Mouse (Mus musculus): ENCODE measurements around the gene Ednra. TPM values are rescaled to one million over a fixed set of nuclear protein-coding genes. Genes with fewer than 3 reads are reported as not detected.

Gene Ednra
- polyA plus RNA-seq (2012; ENCODE audit: insufficient read depth, low replicate concordance): not detected in 2 replicates

DNA sequence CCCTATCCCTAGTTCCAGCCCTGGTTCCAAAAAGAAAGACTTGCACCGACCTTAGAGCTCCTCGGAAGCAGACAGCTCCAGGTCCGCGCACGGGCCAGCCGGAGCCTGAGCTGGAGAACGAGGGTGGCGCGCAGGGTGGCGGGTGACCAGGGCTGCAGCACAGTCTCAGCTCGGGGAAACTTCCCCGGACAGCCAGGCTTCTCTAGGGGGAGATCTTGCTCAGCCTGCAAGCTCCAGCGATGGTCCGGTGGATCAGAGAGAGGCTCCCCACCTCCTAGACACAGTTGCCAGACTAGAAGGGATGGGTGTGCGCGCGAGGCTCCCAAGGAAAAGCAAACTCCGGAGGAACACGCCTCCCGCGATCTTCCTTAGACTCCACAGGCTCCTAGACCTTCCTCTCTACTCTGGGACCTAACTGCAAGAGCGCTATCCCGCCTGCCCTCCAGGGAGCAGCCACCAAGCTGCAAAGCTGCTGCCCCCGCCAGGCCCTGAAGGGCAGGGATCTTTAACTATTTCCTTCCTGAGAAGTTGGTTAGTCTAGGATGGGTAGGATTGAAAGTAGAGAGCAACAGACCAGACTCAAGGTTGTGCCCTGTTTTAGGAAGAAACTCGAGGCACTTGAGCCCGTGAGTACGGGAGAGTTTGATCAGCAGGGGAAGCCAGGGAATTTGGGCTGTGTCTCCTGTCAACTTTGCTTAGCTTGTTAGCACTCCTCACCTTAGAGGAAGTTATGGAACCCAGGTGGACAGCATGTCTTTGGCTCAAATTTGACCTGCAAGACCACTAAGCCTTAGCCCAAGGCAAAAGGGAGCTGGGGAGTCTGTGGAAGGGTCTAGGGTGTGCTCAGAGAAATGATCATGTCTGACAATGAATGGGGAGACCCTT lies at the start of gene Ednra:
Gene Ednra (minus strand): TSS at position 419 of the 885 bp plus-strand sequence.
- no peak within 1 kb of the TSS for H3K4me3 ChIP-seq (replicated peaks)

DNA sequence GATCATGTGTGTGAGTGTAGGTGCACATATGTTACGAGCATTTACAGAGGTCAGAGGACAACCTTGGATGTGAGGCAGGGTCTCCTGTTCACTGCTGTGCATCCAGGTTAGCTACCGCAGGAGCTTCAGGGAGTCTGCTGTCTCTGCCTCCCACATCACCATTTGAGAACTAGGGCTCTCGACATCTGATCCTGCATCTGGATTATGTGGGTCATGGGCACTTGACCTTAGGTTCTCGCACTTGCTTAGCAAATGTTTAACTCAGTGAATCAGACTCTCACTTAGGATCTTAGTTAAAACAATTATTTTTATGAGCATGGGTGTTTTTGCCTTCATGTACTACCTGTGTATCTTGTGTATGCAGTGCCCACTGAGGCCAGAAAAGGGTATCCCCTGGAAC lies 49.6 kb upstream of the Ednra start:
- Histone ChIP-seq H3K9me3 (0 out of 2 replicates have a peak, but pooled peaks cover 3% of the 10 kb centered on the region), H3K4me1 (no peaks in the 10 kb centered on the region), H3K36me3 (replicated peaks; ENCODE audit: low read length) (no peaks in the 10 kb centered on the region), H3K4me3 (replicated peaks) (no peak overlapping the region), H3K27me3 (replicated peaks) (no peaks in the 10 kb centered on the region)
- TF ChIP-seq FLI1 (IDR thresholded peaks at IDR 0.05; ENCODE audit: low read length): no peak
- TF ChIP-seq GATA1 (IDR thresholded peaks at IDR 0.05; ENCODE audit: borderline replicate concordance, low read length): no peak

More for the DNA sequence above, at the start of gene Ednra:
- TF ChIP-seq GATA1 (IDR thresholded peaks at IDR 0.05; ENCODE audit: borderline replicate concordance, low read length): no peak
- Histone ChIP-seq H3K36me3 (replicated peaks; ENCODE audit: low read length) (no peaks in the 10 kb centered on the region), H3K27me3 (replicated peaks) (peaks cover 14% of the 10 kb centered on the region), H3K9me3 (peaks cover 2% of the 10 kb centered on the region; the same call in 1 of the 2 replicates), H3K4me1 (no peaks in the 10 kb centered on the region)

GRCm38 (mm10) chr8:77773256-77773655 lies 49.0 kb upstream of the Ednra start:
- no peaks in the 10 kb centered on the region for H3K27me3 ChIP-seq (replicated peaks)
- H3K36me3 ChIP-seq (replicated peaks; ENCODE audit: low read length): no peaks in the 10 kb centered on the region
- no peak for TF ChIP-seq GATA1 (IDR thresholded peaks at IDR 0.05; ENCODE audit: borderline replicate concordance, low read length)
- TF ChIP-seq FLI1 (IDR thresholded peaks at IDR 0.05; ENCODE audit: low read length): no peak
- H3K4me3 ChIP-seq (replicated peaks): no peak overlapping the region
- 0 out of 2 replicates have a peak, but pooled peaks cover 3% of the 10 kb centered on the region for H3K9me3 ChIP-seq
- H3K4me1 ChIP-seq: no peaks in the 10 kb centered on the region

DNA sequence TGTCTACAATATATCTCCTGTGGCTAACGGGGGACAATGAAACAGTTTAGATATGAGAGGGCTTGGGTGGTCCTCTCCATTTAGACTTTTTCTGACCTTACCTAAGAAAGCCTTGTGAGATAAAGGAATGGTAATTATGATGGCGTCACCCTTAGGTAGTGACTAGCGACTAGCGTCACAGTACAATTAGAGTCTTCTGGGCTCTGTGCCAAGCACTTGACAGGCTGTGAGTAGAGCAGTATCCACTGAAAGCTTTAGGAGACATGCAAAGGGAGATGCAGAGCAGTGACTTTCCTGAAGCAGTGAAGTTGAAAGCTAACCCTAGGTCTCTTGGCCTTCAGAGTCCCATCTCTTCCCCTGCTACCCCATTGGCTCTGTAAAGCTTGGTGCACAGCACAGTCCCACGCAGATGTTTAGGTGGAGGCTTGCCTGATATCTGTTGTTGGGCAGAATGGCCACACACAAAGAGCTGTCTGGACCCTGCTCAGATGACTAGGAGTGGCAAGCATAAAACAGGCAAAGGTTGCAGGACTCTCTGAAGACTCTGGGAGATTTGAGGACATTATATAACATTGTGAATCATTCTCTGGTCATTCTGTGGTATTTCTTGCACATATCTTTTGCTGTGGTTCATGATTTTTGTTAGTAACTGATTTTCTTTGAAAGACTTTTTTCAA lies 48.1 kb upstream of the Ednra start:
- TF ChIP-seq GATA1 (IDR thresholded peaks at IDR 0.05; ENCODE audit: borderline replicate concordance, low read length): no peak
- TF ChIP-seq FLI1 (IDR thresholded peaks at IDR 0.05; ENCODE audit: low read length): no peak
- Histone ChIP-seq H3K9me3 (0 out of 2 replicates have a peak, but pooled peaks cover 3% of the 10 kb centered on the region), H3K27me3 (replicated peaks) (no peaks in the 10 kb centered on the region), H3K4me1 (no peaks in the 10 kb centered on the region), H3K36me3 (replicated peaks; ENCODE audit: low read length) (no peaks in the 10 kb centered on the region), H3K4me3 (replicated peaks) (no peak overlapping the region)

DNA sequence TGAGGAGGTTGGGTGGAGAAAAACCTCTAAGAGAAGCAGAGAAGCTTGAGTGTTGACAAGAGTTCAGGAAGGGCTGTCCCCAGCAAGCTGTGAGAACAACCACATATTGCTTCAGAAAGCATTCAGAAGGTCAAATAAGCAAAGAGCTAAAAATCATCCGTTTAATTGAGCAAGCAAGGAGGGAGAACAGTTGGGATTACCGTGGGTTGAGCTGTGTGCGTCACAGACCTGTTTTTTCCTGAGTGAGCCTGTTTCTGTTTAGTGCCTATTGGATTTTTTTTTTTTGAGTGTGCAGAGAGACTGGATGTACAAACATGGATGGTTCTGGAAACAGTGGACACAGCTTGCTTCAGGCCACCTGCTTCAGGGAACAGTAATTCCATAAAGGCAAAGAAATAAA lies 46.7 kb upstream of the Ednra start:
- TF ChIP-seq FLI1 (IDR thresholded peaks at IDR 0.05; ENCODE audit: low read length): no peak
- no peak for TF ChIP-seq GATA1 (IDR thresholded peaks at IDR 0.05; ENCODE audit: borderline replicate concordance, low read length)
- Histone ChIP-seq H3K4me1 (no peaks in the 10 kb centered on the region), H3K4me3 (replicated peaks) (no peak overlapping the region), H3K36me3 (replicated peaks; ENCODE audit: low read length) (no peaks in the 10 kb centered on the region), H3K9me3 (0 out of 2 replicates have a peak, but pooled peaks cover 3% of the 10 kb centered on the region), H3K27me3 (replicated peaks) (no peaks in the 10 kb centered on the region)

DNA sequence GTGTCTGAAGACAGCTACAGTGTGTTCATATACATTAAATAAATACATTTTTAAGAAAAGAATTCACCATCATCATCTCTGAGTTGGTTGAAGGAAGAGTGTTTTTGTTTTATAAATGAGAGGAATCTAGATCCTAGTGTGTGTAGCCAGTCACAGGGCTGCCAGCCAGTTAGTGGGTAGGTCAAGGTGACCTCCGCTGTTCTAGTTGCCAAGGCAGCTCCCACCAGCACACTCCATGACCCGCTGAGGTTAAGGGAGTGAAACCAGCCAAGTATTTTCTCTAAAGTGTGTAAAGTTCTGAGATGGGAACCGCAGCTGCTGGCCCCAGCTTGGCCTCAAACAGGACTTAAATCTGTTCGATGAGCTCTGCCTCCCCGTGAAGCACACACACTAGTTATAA lies 44.7 kb upstream of the Ednra start:
- Histone ChIP-seq H3K9me3 (0 out of 2 replicates have a peak, but pooled peaks cover 3% of the 10 kb centered on the region), H3K4me1 (no peaks in the 10 kb centered on the region), H3K36me3 (replicated peaks; ENCODE audit: low read length) (no peaks in the 10 kb centered on the region), H3K4me3 (replicated peaks) (no peak overlapping the region), H3K27me3 (replicated peaks) (no peaks in the 10 kb centered on the region)
- TF ChIP-seq GATA1 (IDR thresholded peaks at IDR 0.05; ENCODE audit: borderline replicate concordance, low read length) (no peak), FLI1 (IDR thresholded peaks at IDR 0.05; ENCODE audit: low read length) (no peak)

- no peaks in the 10 kb centered on the region for H3K36me3 ChIP-seq (replicated peaks; ENCODE audit: low read length)
- H3K4me3 ChIP-seq (replicated peaks): no peak overlapping the region
- no peaks in the 10 kb centered on the region for H3K27me3 ChIP-seq (replicated peaks)
- TF ChIP-seq GATA1 (IDR thresholded peaks at IDR 0.05; ENCODE audit: borderline replicate concordance, low read length) (no peak), FLI1 (IDR thresholded peaks at IDR 0.05; ENCODE audit: low read length) (no peak)
- 0 out of 2 replicates have a peak, but pooled peaks cover 3% of the 10 kb centered on the region for H3K9me3 ChIP-seq
- H3K4me1 ChIP-seq: no peaks in the 10 kb centered on the region
Measured at GRCm38 (mm10) chr8:77764253-77764652, 40.0 kb upstream of the Ednra start.

GRCm38 (mm10) chr8:77762967-77763366 lies 38.7 kb upstream of the Ednra start:
- no peaks in the 10 kb centered on the region for H3K27me3 ChIP-seq (replicated peaks)
- H3K4me3 ChIP-seq (replicated peaks): no peak overlapping the region
- no peaks in the 10 kb centered on the region for H3K4me1 ChIP-seq
- no peak for TF ChIP-seq GATA1 (IDR thresholded peaks at IDR 0.05; ENCODE audit: borderline replicate concordance, low read length)
- TF ChIP-seq FLI1 (IDR thresholded peaks at IDR 0.05; ENCODE audit: low read length): no peak
- H3K36me3 ChIP-seq (replicated peaks; ENCODE audit: low read length): no peaks in the 10 kb centered on the region
- no peaks in the 10 kb centered on the region for H3K9me3 ChIP-seq

DNA sequence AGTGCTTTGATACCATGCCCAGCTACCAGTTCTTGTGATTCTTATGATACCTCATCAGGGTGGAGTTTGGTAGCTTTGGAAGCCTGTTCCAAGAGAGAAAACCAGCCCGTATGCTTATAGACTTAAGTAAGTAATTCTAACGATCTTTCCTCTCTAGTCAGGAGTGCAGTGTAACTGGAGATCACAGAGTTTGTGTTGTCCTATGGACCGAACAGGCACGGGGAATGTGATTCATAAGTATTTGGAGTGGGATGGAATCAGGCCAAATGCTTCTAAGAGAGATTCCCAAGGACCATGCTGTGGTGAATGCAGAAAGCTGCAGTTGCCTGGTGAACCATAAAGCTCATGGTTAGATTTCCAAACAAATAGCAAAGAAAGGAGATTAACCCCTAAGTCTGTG lies 31.2 kb upstream of the Ednra start:
- Histone ChIP-seq H3K9me3 (no peaks in the 10 kb centered on the region), H3K4me3 (replicated peaks) (no peak overlapping the region), H3K4me1 (no peaks in the 10 kb centered on the region), H3K36me3 (replicated peaks; ENCODE audit: low read length) (no peaks in the 10 kb centered on the region), H3K27me3 (replicated peaks) (no peaks in the 10 kb centered on the region)
- TF ChIP-seq GATA1 (IDR thresholded peaks at IDR 0.05; ENCODE audit: borderline replicate concordance, low read length) (no peak), FLI1 (IDR thresholded peaks at IDR 0.05; ENCODE audit: low read length) (no peak)

DNA sequence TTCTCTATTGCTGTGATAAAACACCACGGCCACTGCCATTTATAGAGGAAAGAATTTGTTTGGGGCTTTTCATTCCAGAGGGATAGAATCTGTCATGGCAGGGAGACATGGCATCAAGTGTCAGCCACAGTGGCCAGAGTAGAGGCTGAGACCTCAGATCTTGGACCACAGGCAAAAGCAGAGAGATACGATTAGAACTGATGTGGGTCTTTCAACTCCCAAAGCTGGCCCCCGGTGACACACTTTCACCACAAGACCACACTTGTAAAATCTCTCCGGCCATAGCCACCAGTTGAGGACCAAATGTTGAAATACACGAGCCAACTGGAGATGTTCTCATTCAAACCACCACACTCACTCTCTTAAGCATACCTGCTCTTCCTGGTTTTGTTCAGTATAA lies 29.5 kb upstream of the Ednra start:
- no peaks in the 10 kb centered on the region for H3K36me3 ChIP-seq (replicated peaks; ENCODE audit: low read length)
- no peak for TF ChIP-seq FLI1 (IDR thresholded peaks at IDR 0.05; ENCODE audit: low read length)
- no peak for TF ChIP-seq GATA1 (IDR thresholded peaks at IDR 0.05; ENCODE audit: borderline replicate concordance, low read length)
- no peak overlapping the region for H3K4me3 ChIP-seq (replicated peaks)
- no peaks in the 10 kb centered on the region for H3K27me3 ChIP-seq (replicated peaks)
- no peaks in the 10 kb centered on the region for H3K4me1 ChIP-seq
- H3K9me3 ChIP-seq: no peaks in the 10 kb centered on the region
